Mouse (Mus musculus) frontal cortex, postnatal 10 days (tissue): ENCODE results near the gene Kcns3.
"Not testable (repeated sequence)": the region's sequence is repeated elsewhere in the genome, so short reads cannot be mapped to it uniquely, and the experiment has no call there.

ENCODE experiments used
- DNase-seq, 2 experiments: peaks; one replicate each; pipeline ENCODE4 v3.0.0; 2022; ENCODE audit warnings: low spot score in 2 of 2, mixed read lengths in 1 of 2

Gene Kcns3

DNA sequence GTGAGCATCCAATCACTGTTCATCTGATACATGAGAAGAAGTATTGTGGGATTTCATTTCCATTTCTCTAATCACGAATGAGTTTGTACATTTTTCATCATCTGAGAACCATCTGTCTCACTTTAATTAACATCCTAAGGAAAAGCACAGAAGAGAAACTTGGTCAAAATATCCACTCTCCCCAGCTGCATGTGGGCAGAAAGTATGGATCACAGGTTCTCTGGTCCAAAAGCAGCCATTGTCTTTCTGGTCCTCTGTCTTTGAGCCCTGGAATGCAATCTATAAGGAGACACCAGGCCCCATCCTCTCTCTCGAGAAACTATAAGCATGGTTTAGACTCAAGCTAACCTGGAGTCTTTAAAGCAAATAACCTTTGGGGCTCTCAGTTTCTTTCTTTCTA is 79.8 kb downstream of the Kcns3 start:
- DNase-seq: no peak

- no peak for DNase-seq
These were observed 84.0 kb downstream of the Kcns3 start for GRCm38 (mm10) chr12:11066865-11067264.

- not testable (repeated sequence) for DNase-seq
These were observed 98.2 kb downstream of the Kcns3 start for GRCm38 (mm10) chr12:11052676-11053075.

DNA sequence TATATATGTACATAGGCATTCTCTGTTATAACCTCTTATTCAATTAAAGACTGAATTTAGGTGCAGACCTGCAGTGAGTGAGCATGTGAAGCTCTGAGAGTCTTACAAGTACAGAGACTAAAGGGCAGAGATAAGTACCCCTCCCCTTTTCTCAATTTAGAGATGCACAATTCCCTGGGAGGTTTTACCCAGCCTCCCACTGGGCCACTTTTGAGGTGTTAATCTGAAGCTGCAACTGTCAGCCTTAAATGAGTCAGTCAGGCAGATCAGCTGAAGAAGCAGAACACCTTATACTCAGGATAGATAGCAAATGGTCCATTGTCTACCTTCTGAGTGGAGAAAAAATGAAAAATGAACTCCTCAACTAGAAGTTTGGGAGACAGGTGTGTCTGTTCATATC is 109.0 kb downstream of the Kcns3 start:
- DNase-seq: no peak
